Mouse (Mus musculus): ENCODE results near the gene Nfkb2. TPM values are rescaled to one million over a fixed set of nuclear protein-coding genes. Genes with fewer than 3 reads are reported as not detected.

Gene Nfkb2
- polyA plus RNA-seq, 1 experiment from 2014 or later = 1.3 TPM

- peaks cover 15% of the 10 kb centered on the region for H3K36me3 ChIP-seq (ENCODE audit: control insufficient read depth, insufficient read depth, low read length)
- no peaks in the 10 kb centered on the region for H3K9me3 ChIP-seq (replicated peaks; ENCODE audit: control insufficient read depth, low read length, poor library complexity, severe bottlenecking)
- no peak overlapping the region for H3K27ac ChIP-seq (ENCODE audit: low read length)
- 35% methylated on average over 7 of the region's 7 CpGs for WGBS
- no peaks in the 10 kb centered on the region for H3K27me3 ChIP-seq (ENCODE audit: control insufficient read depth, insufficient read depth, low read depth, low read length)
- H3K4me1 ChIP-seq (ENCODE audit: control insufficient read depth, insufficient read depth, low read length) = peaks cover 21% of the 10 kb centered on the region
- no peak overlapping the region for H3K4me2 ChIP-seq (ENCODE audit: low read length)
- H3K4me3 ChIP-seq (ENCODE audit: low read depth, low read length) = no peak overlapping the region
- ATAC-seq = no peak
- no peak overlapping the region for H3K9ac ChIP-seq (ENCODE audit: low read depth, low read length)
Measured at GRCm38 (mm10) chr19:46332721-46333339, 28.7 kb downstream of the Nfkb2 start.

GRCm38 (mm10) chr19:46333906-46334305 is 29.8 kb downstream of the Nfkb2 start:
- Histone ChIP-seq H3K4me3 (ENCODE audit: low read depth, low read length) (no peak overlapping the region), H3K9me3 (replicated peaks; ENCODE audit: control insufficient read depth, low read length, poor library complexity, severe bottlenecking) (no peaks in the 10 kb centered on the region), H3K4me2 (ENCODE audit: low read length) (no peak overlapping the region), H3K36me3 (ENCODE audit: control insufficient read depth, insufficient read depth, low read length) (peaks cover 15% of the 10 kb centered on the region), H3K9ac (ENCODE audit: low read depth, low read length) (no peak overlapping the region), H3K27me3 (ENCODE audit: control insufficient read depth, insufficient read depth, low read depth, low read length) (no peaks in the 10 kb centered on the region), H3K4me1 (ENCODE audit: control insufficient read depth, insufficient read depth, low read length) (peaks cover 22% of the 10 kb centered on the region), H3K27ac (ENCODE audit: low read length) (no peak overlapping the region)
- no peak for ATAC-seq
- WGBS = 89% methylated on average over 3 of the region's 3 CpGs

GRCm38 (mm10) chr19:46337719-46338330 is 33.7 kb downstream of the Nfkb2 start:
- no peaks in the 10 kb centered on the region for H3K9me3 ChIP-seq (replicated peaks; ENCODE audit: control insufficient read depth, low read length, poor library complexity, severe bottlenecking)
- no peaks in the 10 kb centered on the region for H3K36me3 ChIP-seq (ENCODE audit: control insufficient read depth, insufficient read depth, low read length)
- peaks cover 15% of the 10 kb centered on the region for H3K4me1 ChIP-seq (ENCODE audit: control insufficient read depth, insufficient read depth, low read length)
- H3K4me3 ChIP-seq (ENCODE audit: low read depth, low read length) = peak overlapping the region; percentile 69
- H3K27ac ChIP-seq (ENCODE audit: low read length) = peak overlapping the region; percentile 83
- peak overlapping the region; percentile 79 for H3K4me2 ChIP-seq (ENCODE audit: low read length)
- ATAC-seq = no peak
- WGBS = 24% methylated on average over 15 of the region's 15 CpGs
- peaks cover 3% of the 10 kb centered on the region; the same call in 1 of the 2 replicates for H3K27me3 ChIP-seq (ENCODE audit: control insufficient read depth, insufficient read depth, low read depth, low read length)
- H3K9ac ChIP-seq (ENCODE audit: low read depth, low read length) = peak overlapping the region; percentile 87

GRCm38 (mm10) chr19:46338331-46338936 is 34.3 kb downstream of the Nfkb2 start, which contains the start of gene Cuedc2:
Cuedc2 (minus strand) TSS chr19:46338702.
- H3K4me3 ChIP-seq (ENCODE audit: low read depth, low read length) = peak within 1 kb of the TSS; percentile 69
- peaks cover 3% of the 10 kb centered on the region; the same call in 1 of the 2 replicates for H3K27me3 ChIP-seq (ENCODE audit: control insufficient read depth, insufficient read depth, low read depth, low read length)
- H3K4me2 ChIP-seq (ENCODE audit: low read length) = peak within 1 kb of the TSS; percentile 79
- no peaks in the 10 kb centered on the region for H3K36me3 ChIP-seq (ENCODE audit: control insufficient read depth, insufficient read depth, low read length)
- WGBS = 1% methylated on average over 31 of the region's 31 CpGs
- ATAC-seq = peak; percentile 87
- peak within 1 kb of the TSS; percentile 87 for H3K9ac ChIP-seq (ENCODE audit: low read depth, low read length)
- H3K4me1 ChIP-seq (ENCODE audit: control insufficient read depth, insufficient read depth, low read length) = peaks cover 15% of the 10 kb centered on the region
- H3K27ac ChIP-seq (ENCODE audit: low read length) = peak within 1 kb of the TSS; percentile 83
- H3K9me3 ChIP-seq (replicated peaks; ENCODE audit: control insufficient read depth, low read length, poor library complexity, severe bottlenecking) = no peaks in the 10 kb centered on the region

GRCm38 (mm10) chr19:46338942-46339286 is 34.8 kb downstream of the Nfkb2 start:
- ATAC-seq = peak; percentile 52; the same call in 1 of the 2 replicates
- Histone ChIP-seq H3K4me2 (ENCODE audit: low read length) (peak overlapping the region; percentile 54), H3K4me1 (ENCODE audit: control insufficient read depth, insufficient read depth, low read length) (peaks cover 15% of the 10 kb centered on the region), H3K9me3 (replicated peaks; ENCODE audit: control insufficient read depth, low read length, poor library complexity, severe bottlenecking) (no peaks in the 10 kb centered on the region), H3K27ac (ENCODE audit: low read length) (peak overlapping the region; percentile 67), H3K36me3 (ENCODE audit: control insufficient read depth, insufficient read depth, low read length) (no peaks in the 10 kb centered on the region), H3K4me3 (ENCODE audit: low read depth, low read length) (peak overlapping the region; percentile 69), H3K27me3 (ENCODE audit: control insufficient read depth, insufficient read depth, low read depth, low read length) (peaks cover 3% of the 10 kb centered on the region; the same call in 1 of the 2 replicates), H3K9ac (ENCODE audit: low read depth, low read length) (peak overlapping the region; percentile 57; the same call in 1 of the 2 replicates)
- 53% methylated on average over 6 of the region's 6 CpGs for WGBS

- no peaks in the 10 kb centered on the region for H3K36me3 ChIP-seq (ENCODE audit: control insufficient read depth, insufficient read depth, low read length)
- no peak overlapping the region for H3K4me3 ChIP-seq (ENCODE audit: low read depth, low read length)
- H3K27ac ChIP-seq (ENCODE audit: low read length) = peak overlapping the region; percentile 67
- H3K9me3 ChIP-seq (replicated peaks; ENCODE audit: control insufficient read depth, low read length, poor library complexity, severe bottlenecking) = no peaks in the 10 kb centered on the region
- no peak overlapping the region; the same call in 1 of the 2 replicates for H3K9ac ChIP-seq (ENCODE audit: low read depth, low read length)
- H3K27me3 ChIP-seq (ENCODE audit: control insufficient read depth, insufficient read depth, low read depth, low read length) = peaks cover 3% of the 10 kb centered on the region; the same call in 1 of the 2 replicates
- H3K4me1 ChIP-seq (ENCODE audit: control insufficient read depth, insufficient read depth, low read length) = peaks cover 15% of the 10 kb centered on the region
- 77% methylated on average over 6 of the region's 7 CpGs for WGBS
- peak; percentile 19; the same call in 1 of the 2 replicates for ATAC-seq
- peak overlapping the region; percentile 54 for H3K4me2 ChIP-seq (ENCODE audit: low read length)
Measured at GRCm38 (mm10) chr19:46339287-46339971, 35.3 kb downstream of the Nfkb2 start.

GRCm38 (mm10) chr19:46344710-46345419 is 40.7 kb downstream of the Nfkb2 start:
- Histone ChIP-seq H3K27me3 (ENCODE audit: control insufficient read depth, insufficient read depth, low read depth, low read length) (peaks cover 5% of the 10 kb centered on the region; the same call in 1 of the 2 replicates), H3K36me3 (ENCODE audit: control insufficient read depth, insufficient read depth, low read length) (no peaks in the 10 kb centered on the region), H3K4me3 (ENCODE audit: low read depth, low read length) (no peak overlapping the region), H3K9ac (ENCODE audit: low read depth, low read length) (no peak overlapping the region), H3K27ac (ENCODE audit: low read length) (no peak overlapping the region), H3K4me1 (ENCODE audit: control insufficient read depth, insufficient read depth, low read length) (peaks cover 15% of the 10 kb centered on the region), H3K4me2 (ENCODE audit: low read length) (no peak overlapping the region), H3K9me3 (replicated peaks; ENCODE audit: control insufficient read depth, low read length, poor library complexity, severe bottlenecking) (no peaks in the 10 kb centered on the region)
- no peak for ATAC-seq
- WGBS = 23% methylated on average over 7 of the region's 7 CpGs

- H3K36me3 ChIP-seq (ENCODE audit: control insufficient read depth, insufficient read depth, low read length) = no peaks in the 10 kb centered on the region
- no peak overlapping the region for H3K9ac ChIP-seq (ENCODE audit: low read depth, low read length)
- peaks cover 18% of the 10 kb centered on the region for H3K4me1 ChIP-seq (ENCODE audit: control insufficient read depth, insufficient read depth, low read length)
- H3K27ac ChIP-seq (ENCODE audit: low read length) = no peak overlapping the region
- ATAC-seq = no peak
- 100% methylated on average over 1 of the region's 1 CpGs for WGBS
- no peak overlapping the region for H3K4me2 ChIP-seq (ENCODE audit: low read length)
- H3K27me3 ChIP-seq (ENCODE audit: control insufficient read depth, insufficient read depth, low read depth, low read length) = peaks cover 5% of the 10 kb centered on the region; the same call in 1 of the 2 replicates
- H3K4me3 ChIP-seq (ENCODE audit: low read depth, low read length) = no peak overlapping the region
- no peaks in the 10 kb centered on the region for H3K9me3 ChIP-seq (replicated peaks; ENCODE audit: control insufficient read depth, low read length, poor library complexity, severe bottlenecking)
Measured at GRCm38 (mm10) chr19:46347146-46347545, 43.0 kb downstream of the Nfkb2 start.
